Mouse (Mus musculus) MEL (cell line): ENCODE data around the gene Atf3. TPM values are rescaled to one million over a fixed set of nuclear protein-coding genes. Genes with fewer than 3 reads are reported as not detected.

Source experiments
- polyA plus RNA-seq, 2 experiments: library from polyadenylated mRNA; stranded (reverse) in 1 of 2; unstranded in 1 of 2; fragments of >175 nt in 1 of 2; fragments of >200 nt in 1 of 2; gene quantifications; 2 replicates each; pipeline versions ENCODE4 v1.2.1 to v1.2.4; 2012; ENCODE audit warnings: low replicate concordance in 2 of 2, low read depth in 1 of 2; ENCODE audit not compliant: insufficient read length in 2 of 2, insufficient read depth in 1 of 2, missing spikeins in 1 of 2
- total RNA-seq: library from RNA; depleted of rRNA; stranded (reverse); fragments of 300-350 nt; gene quantifications from 2 replicates; pipeline ENCODE4 v1.2.3, GENCODE M21; 2012; rRNA removed

Gene Atf3
- total and polyA plus RNA-seq, 3 experiments = 0.46 to 1.4 TPM; not detected in 1

Other genes starting within 250 kb of the Atf3 start
- 2.6 and 3.3 TPM in 2 replicates for gene Vash2, start 238.7 kb downstream of the Atf3 start, total RNA-seq
- gene Vash2, start 238.7 kb downstream of the Atf3 start, polyA plus RNA-seq = 1 to 10 TPM in 1 of 2 experiments, not detected in 1; 9.8 TPM
- 27.7 and 36.9 TPM in 2 replicates for gene Flvcr1, start 191.9 kb downstream of the Atf3 start, total RNA-seq
- gene Flvcr1, start 191.9 kb downstream of the Atf3 start, polyA plus RNA-seq = 10 to 100 TPM in 1 of 2 experiments, not detected in 1; 19.1 TPM
- not detected in 2 replicates for gene Spata45, start 181.4 kb downstream of the Atf3 start, total RNA-seq
- under 1 TPM in 1 of 2 experiments, not detected in 1; 0.75 TPM for gene Spata45, start 181.4 kb downstream of the Atf3 start, polyA plus RNA-seq
- gene Tatdn3, start 155.1 kb downstream of the Atf3 start, total RNA-seq = 14.5 and 16.7 TPM in 2 replicates
- gene Tatdn3, start 155.1 kb downstream of the Atf3 start, polyA plus RNA-seq = 10 to 100 TPM in 1 of 2 experiments, not detected in 1; 19.0 TPM
- gene Nsl1, start 155.0 kb downstream of the Atf3 start, total RNA-seq = 33.4 and 41.9 TPM in 2 replicates
- 10 to 100 TPM in 1 of 2 experiments, not detected in 1; 24.2 TPM for gene Nsl1, start 155.0 kb downstream of the Atf3 start, polyA plus RNA-seq
- gene Batf3, start 120.2 kb downstream of the Atf3 start, total RNA-seq = 1.5 and 2.4 TPM in 2 replicates
- gene Batf3, start 120.2 kb downstream of the Atf3 start, polyA plus RNA-seq = 1 to 10 TPM in 1 of 2 experiments, not detected in 1; 2.4 TPM
- gene Fam71a, start 53.2 kb downstream of the Atf3 start, total RNA-seq = not detected in 2 replicates
- not detected for gene Fam71a, start 53.2 kb downstream of the Atf3 start, polyA plus RNA-seq
- 43.3 and 53.2 TPM in 2 replicates for gene Nenf, start 100.2 kb upstream of the Atf3 start, total RNA-seq
- 10 to 100 TPM in 1 of 2 experiments, not detected in 1; 49.4 TPM for gene Nenf, start 100.2 kb upstream of the Atf3 start, polyA plus RNA-seq
- 12.4 and 14.3 TPM in 2 replicates for gene Tmem206, start 107.9 kb upstream of the Atf3 start, total RNA-seq
- gene Tmem206, start 107.9 kb upstream of the Atf3 start, polyA plus RNA-seq = 10 to 100 TPM in 1 of 2 experiments, not detected in 1; 16.2 TPM
- 46.6 and 55.7 TPM in 2 replicates for gene Ppp2r5a, start 185.2 kb upstream of the Atf3 start, total RNA-seq
- 10 to 100 TPM in 1 of 2 experiments, not detected in 1; 48.6 TPM for gene Ppp2r5a, start 185.2 kb upstream of the Atf3 start, polyA plus RNA-seq